Mouse (Mus musculus) stomach, postnatal 0 days (tissue): ENCODE measurements around the gene Zmat3. TPM values are rescaled to one million over a fixed set of nuclear protein-coding genes. Genes with fewer than 3 reads are reported as not detected.

ENCODE experiments used
- ATAC-seq: fragments of 200-750 bp; cut with Nextera tagmentation; 2 replicates; pipeline ENCODE4 v1.8.0; 2017; ENCODE audit not compliant: low FRiP score, low TSS enrichment
- DNase-seq: peaks from one replicate; pipeline ENCODE4 v3.0.0-alpha.2; 2016; ENCODE audit warnings: low spot score
- H3K27ac ChIP-seq: fragments of 300-500 bp; sonication (generic); replicated peaks from 2 replicates; pipeline ENCODE4 v1.5.1; 2014; ENCODE audit warnings: mild to moderate bottlenecking, control low read depth
- H3K27me3 ChIP-seq: fragments of 300-500 bp; sonication (generic); 2 replicates; pipeline ENCODE4 v1.6.1; 2014; ENCODE audit warnings: low read length; ENCODE audit not compliant: control insufficient read depth, insufficient read depth
- H3K36me3 ChIP-seq: fragments of 300-500 bp; sonication (generic); 2 replicates; pipeline ENCODE4 v1.6.1; 2014; ENCODE audit warnings: low read length, mixed read lengths; ENCODE audit not compliant: control insufficient read depth, insufficient read depth
- H3K4me1 ChIP-seq: fragments of 300-500 bp; sonication (generic); replicated peaks from 2 replicates; pipeline ENCODE4 v1.6.1; 2014; ENCODE audit warnings: antibody characterized with exemption; ENCODE audit not compliant: control insufficient read depth, insufficient read depth
- H3K4me2 ChIP-seq: fragments of 300-500 bp; sonication (generic); replicated peaks from 2 replicates; pipeline ENCODE4 v1.6.1; 2014; ENCODE audit warnings: low read depth, mild to moderate bottlenecking, control low read depth, moderate library complexity
- H3K4me3 ChIP-seq: fragments of 300-500 bp; sonication (generic); 2 replicates; pipeline ENCODE4 v1.5.1; 2014; ENCODE audit warnings: low read depth, low read length, control low read depth
- H3K9ac ChIP-seq: fragments of 300-500 bp; sonication (generic); 2 replicates; pipeline ENCODE4 v1.6.1; 2014; ENCODE audit warnings: mild to moderate bottlenecking, low read length, control low read depth, mixed read lengths
- H3K9me3 ChIP-seq: fragments of 300-500 bp; sonication (generic); 2 replicates; pipeline ENCODE4 v1.6.1; 2016; ENCODE audit warnings: low read length; ENCODE audit not compliant: control insufficient read depth
- CTCF ChIP-seq: IDR thresholded peaks from 2 replicates; pipeline ENCODE4 v1.5.1; 2016; ENCODE audit warnings: antibody characterized with exemption, low read depth, mild to moderate bottlenecking, moderate library complexity
- EP300 ChIP-seq: optimal IDR thresholded peaks from 2 replicates; pipeline ENCODE3; 2016; ENCODE audit warnings: antibody characterized with exemption
- WGBS: fragments of 180-500 bp; shearing (Covaris S2); extraction: QIAGEN DNeasy Blood & Tissue Kit; methylation state at CpG from one replicate; pipeline ENCODE4 v1.1.7; 2014; 5-methylcytosine and 5-hydroxymethylcytosine counted together
- polyA plus RNA-seq: library from polyadenylated mRNA; unstranded; fragments of >200 nt; fragmentation: Nextera tagmentation; extraction: Ambion mirVana; gene quantifications from 2 replicates; pipeline ENCODE4 v1.2.1, GENCODE M21; 2015

The Zmat3 gene
- polyA plus RNA-seq, 1 experiment from 2014 or later = 3.8 TPM

DNA sequence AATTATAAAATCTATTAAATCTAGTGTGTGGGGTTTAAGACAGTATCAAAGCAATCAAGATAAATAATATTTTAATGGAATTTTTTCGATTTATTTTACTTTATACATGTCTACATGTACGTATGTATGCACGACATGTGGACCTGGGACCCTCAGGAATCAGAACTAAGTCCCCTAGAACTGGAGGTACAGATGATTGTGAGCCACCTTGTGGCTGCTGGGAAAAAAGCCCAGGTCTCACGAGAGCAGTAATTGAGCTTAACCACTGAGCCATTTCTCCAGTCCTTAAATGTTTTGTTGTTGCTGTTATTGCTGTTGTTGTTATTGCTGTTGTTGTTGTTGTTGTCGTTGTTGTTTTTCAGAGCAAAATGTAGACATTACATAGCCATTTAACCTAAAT is 21.0 kb downstream of the Zmat3 start:
- Histone ChIP-seq H3K27ac (no peak overlapping the region), H3K4me3 (no peak overlapping the region), H3K27me3 (no peaks in the 10 kb centered on the region), H3K36me3 (peaks cover 12% of the 10 kb centered on the region), H3K9me3 (no peaks in the 10 kb centered on the region), H3K9ac (no peak overlapping the region), H3K4me1 (no peaks in the 10 kb centered on the region), H3K4me2 (no peak overlapping the region)
- ATAC-seq (no peak), DNase-seq (no peak)
- 75% methylated on average over 5 of the region's 5 CpGs for WGBS
- TF ChIP-seq EP300 (no peak), CTCF (peak; percentile 28)

DNA sequence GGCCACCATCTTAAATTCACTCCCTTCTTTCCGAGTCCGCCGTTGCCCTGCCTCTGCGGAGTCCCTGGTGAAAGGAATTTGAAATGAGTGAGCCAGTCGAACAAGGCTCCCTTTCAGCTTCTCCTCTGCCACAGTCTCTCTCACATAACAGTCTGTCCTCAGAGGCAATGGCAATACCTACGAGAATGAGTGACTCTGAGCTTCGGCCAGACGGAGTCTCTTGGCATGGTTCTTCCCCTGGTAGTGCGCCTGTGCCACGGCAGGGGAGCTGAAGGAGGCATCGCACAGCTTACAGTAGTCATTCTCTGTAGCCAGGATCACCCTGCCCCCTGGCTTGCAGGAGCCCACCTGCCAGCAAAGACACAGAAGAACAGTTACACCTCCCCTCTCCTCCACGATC is 22.4 kb downstream of the Zmat3 start:
- H3K27ac ChIP-seq = no peak overlapping the region
- TF ChIP-seq CTCF (no peak), EP300 (no peak)
- ATAC-seq (no peak), DNase-seq (no peak)
- no peak overlapping the region for H3K9ac ChIP-seq
- H3K4me1 ChIP-seq = no peaks in the 10 kb centered on the region
- H3K4me2 ChIP-seq = no peak overlapping the region
- no peak overlapping the region for H3K4me3 ChIP-seq
- WGBS = 87% methylated on average over 12 of the region's 12 CpGs
- no peaks in the 10 kb centered on the region for H3K27me3 ChIP-seq
- H3K36me3 ChIP-seq = peaks cover 12% of the 10 kb centered on the region
- H3K9me3 ChIP-seq = no peaks in the 10 kb centered on the region

GRCm38 (mm10) chr3:32341434-32341833 is 24.4 kb downstream of the Zmat3 start:
- Histone ChIP-seq H3K36me3 (peaks cover 12% of the 10 kb centered on the region), H3K4me1 (no peaks in the 10 kb centered on the region), H3K4me3 (no peak overlapping the region), H3K27ac (no peak overlapping the region), H3K9me3 (no peaks in the 10 kb centered on the region), H3K4me2 (no peak overlapping the region), H3K27me3 (no peaks in the 10 kb centered on the region), H3K9ac (no peak overlapping the region)
- DNase-seq (no peak), ATAC-seq (no peak)
- TF ChIP-seq CTCF = no peak
- TF ChIP-seq EP300 = no peak
- 91% methylated on average over 19 of the region's 19 CpGs for WGBS

DNA sequence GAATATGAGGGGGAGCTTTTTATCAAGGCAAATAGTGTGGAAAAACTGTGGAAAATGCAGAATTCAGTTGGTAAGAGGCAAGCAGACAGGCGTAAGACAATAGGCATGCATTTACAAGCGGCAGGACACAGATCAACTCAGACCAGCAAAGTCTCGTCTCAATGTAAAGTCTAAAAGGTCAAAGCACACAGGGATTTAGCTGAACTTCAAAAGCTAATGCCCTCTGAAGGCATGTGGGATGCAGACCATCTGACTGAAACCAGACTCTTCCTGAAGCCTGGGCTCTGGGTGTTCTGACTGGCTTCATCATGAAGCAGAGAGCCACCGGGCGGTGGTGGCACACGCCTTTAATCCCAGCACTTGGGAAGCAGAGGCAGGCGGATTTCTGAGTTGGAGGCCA is 27.6 kb downstream of the Zmat3 start:
- TF ChIP-seq CTCF (no peak), EP300 (no peak)

DNA sequence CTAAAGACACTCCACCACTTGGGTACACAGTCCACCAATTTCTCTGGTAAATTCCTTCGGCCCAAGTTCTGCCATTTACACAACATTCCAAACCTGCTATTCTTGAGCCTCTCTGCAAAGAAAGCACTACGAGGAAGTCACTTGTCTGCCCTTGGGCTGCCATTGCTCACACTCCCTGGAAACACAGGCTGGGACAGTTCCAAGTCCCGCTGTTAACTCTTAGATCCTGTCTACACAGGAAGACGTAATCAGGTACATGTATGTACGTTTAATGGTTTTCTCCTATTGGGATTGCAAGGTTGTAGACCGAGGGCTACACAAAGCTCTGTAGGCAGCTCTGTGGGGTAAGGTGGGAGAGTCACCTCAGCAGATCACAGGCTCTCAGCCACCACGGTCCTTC is 28.0 kb downstream of the Zmat3 start:
- no peak for TF ChIP-seq EP300
- no peak for TF ChIP-seq CTCF
- H3K4me1 ChIP-seq = no peaks in the 10 kb centered on the region
- no peaks in the 10 kb centered on the region for H3K27me3 ChIP-seq
- H3K36me3 ChIP-seq = peaks cover 6% of the 10 kb centered on the region
- no peak overlapping the region for H3K4me2 ChIP-seq
- DNase-seq (peak; percentile 55), ATAC-seq (peak; percentile 74; the same call in 1 of the 2 replicates)
- no peaks in the 10 kb centered on the region for H3K9me3 ChIP-seq
- no peak overlapping the region for H3K4me3 ChIP-seq
- H3K27ac ChIP-seq = 0 out of 2 replicates have a peak overlapping the region, but pooled peaks have one; percentile 35
- WGBS = 59% methylated on average over 7 of the region's 7 CpGs
- H3K9ac ChIP-seq = no peak overlapping the region

More for the DNA sequence above, 27.6 kb downstream of the Zmat3 start:
- no peaks in the 10 kb centered on the region for H3K9me3 ChIP-seq
- no peak for ATAC-seq
- no peaks in the 10 kb centered on the region for H3K27me3 ChIP-seq
- H3K27ac ChIP-seq = no peak overlapping the region
- no peak overlapping the region for H3K4me2 ChIP-seq
- DNase-seq = no peak
- 75% methylated on average over 7 of the region's 7 CpGs for WGBS
- H3K4me3 ChIP-seq = no peak overlapping the region
- H3K9ac ChIP-seq = no peak overlapping the region
- peaks cover 8% of the 10 kb centered on the region for H3K36me3 ChIP-seq
- H3K4me1 ChIP-seq = no peaks in the 10 kb centered on the region

GRCm38 (mm10) chr3:32334901-32335300 is 30.9 kb downstream of the Zmat3 start:
- no peaks in the 10 kb centered on the region for H3K4me1 ChIP-seq
- DNase-seq (no peak), ATAC-seq (no peak)
- TF ChIP-seq CTCF (no peak), EP300 (no peak)
- no peaks in the 10 kb centered on the region for H3K36me3 ChIP-seq
- no peak overlapping the region for H3K4me2 ChIP-seq
- no peak overlapping the region for H3K4me3 ChIP-seq
- WGBS = 86% methylated on average over 11 of the region's 11 CpGs
- no peaks in the 10 kb centered on the region for H3K27me3 ChIP-seq
- no peaks in the 10 kb centered on the region for H3K9me3 ChIP-seq
- no peak overlapping the region for H3K9ac ChIP-seq
- no peak overlapping the region for H3K27ac ChIP-seq
